ENCODE assay signal across 8 mouse cellular contexts in the genomic region with DNA sequence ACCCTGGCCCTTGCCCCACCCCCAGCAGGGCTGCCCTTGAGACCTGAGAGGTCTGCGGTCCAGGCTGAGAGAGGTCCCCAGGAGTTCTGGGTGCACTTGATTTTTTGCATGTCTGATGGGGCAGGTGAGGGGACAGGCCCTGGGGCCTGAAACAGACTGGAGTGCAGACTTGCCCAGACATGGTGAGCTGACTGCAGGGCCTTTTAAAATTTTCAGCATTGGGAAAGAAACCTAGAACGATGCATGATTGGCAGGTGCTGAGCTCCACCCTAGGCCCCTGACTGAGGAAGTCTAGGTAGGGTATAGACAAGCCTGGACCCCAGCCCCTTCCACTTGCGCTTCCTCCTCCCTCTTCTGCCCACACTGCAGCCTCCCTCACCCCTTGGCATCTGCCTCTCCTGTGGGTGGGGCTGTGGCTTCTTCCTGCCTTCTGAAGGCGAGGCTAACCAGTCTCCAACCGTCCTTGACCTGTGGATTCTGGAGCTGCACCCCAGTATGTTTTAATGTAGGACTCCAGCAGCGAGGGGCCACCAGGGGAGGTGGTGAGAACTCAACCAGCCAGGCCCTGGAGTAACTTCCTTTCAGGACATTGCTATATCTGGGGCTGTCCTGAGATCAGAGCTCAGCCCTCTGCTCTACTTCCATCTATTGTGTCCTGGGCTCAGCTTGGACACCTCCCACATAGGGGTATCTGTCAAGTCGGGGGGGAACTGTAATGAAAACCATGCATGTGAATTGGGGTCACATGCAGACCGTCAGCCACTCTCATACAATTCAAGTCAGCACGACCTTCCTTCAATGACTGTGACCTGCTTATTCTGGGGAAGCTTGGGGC. TPM values are rescaled to one million over a fixed set of nuclear protein-coding genes. Genes with fewer than 3 reads are reported as not detected.
A peak's percentile ranks its signal among the peaks of the same experiment; 100 is the strongest.
DNase-seq lines count a peak whose midpoint lies in the region; ATAC-seq and TF ChIP-seq lines count a peak whose summit lies in the region.

No protein-coding gene starts in this region.

- no peak for TF ChIP-seq POLR2A in liver, adult 2 months (IDR thresholded peaks at IDR 0.05; ENCODE audit: extremely low read depth, insufficient read depth, low read length)

- DNase-seq in liver, adult 2 months (ENCODE audit: extremely low read depth, low read depth, low spot score) = no peak
- DNase-seq in liver = no peak
- DNase-seq in heart, postnatal 10 days = peak; percentile 23 to 27
- peak; percentile 44 to 54 for DNase-seq in lung, postnatal 4 days
- no peak for DNase-seq in layer of hippocampus, postnatal 36 days
- DNase-seq in left cerebral cortex, adult 18-20 months (ENCODE audit: low spot score in 2 of 2) = no peak
- DNase-seq in testis, postnatal 14 days (ENCODE audit: low spot score) = no peak

- no peak overlapping the region for H3K4me3 ChIP-seq in liver, adult 2 months (ENCODE audit: insufficient read depth, low read depth, low read length)
- no peak overlapping the region for H3K4me3 ChIP-seq in embryonic facial prominence, embryonic 13.5 days

- H3K9me3 ChIP-seq in embryonic facial prominence, embryonic 13.5 days = peaks cover 10% of the 10 kb centered on the region

- no peak for ATAC-seq in embryonic facial prominence, embryonic 13.5 days (ENCODE audit: insufficient number of reproducible peaks, insufficient read depth, low FRiP score, low TSS enrichment, low read depth)

- 0 out of 2 replicates have a peak overlapping the region, but pooled peaks have one; percentile 36 for H3K27ac ChIP-seq in liver, adult 2 months (replicated peaks; ENCODE audit: insufficient read depth, low read depth, low read length)
- peak overlapping the region; percentile 86 for H3K27ac ChIP-seq in embryonic facial prominence, embryonic 13.5 days

- H3K9ac ChIP-seq in liver, adult 2 months (ENCODE audit: low read depth, low read length) = no peak overlapping the region
- no peak overlapping the region for H3K9ac ChIP-seq in embryonic facial prominence, embryonic 13.5 days

- intact Hi-C loops in heart, postnatal 10 days (cut with DNase I) = no loop called here

- H3K27me3 ChIP-seq in liver, adult 2 months (ENCODE audit: control insufficient read depth, insufficient read depth, low read length) = no peaks in the 10 kb centered on the region
- peaks cover 12% of the 10 kb centered on the region for H3K27me3 ChIP-seq in embryonic facial prominence, embryonic 13.5 days

- no peak for TF ChIP-seq CTCF in liver, adult 2 months (IDR thresholded peaks at IDR 0.05; ENCODE audit: low read depth, low read length)

- H3K4me2 ChIP-seq in embryonic facial prominence, embryonic 13.5 days = 0 out of 2 replicates have a peak overlapping the region, but pooled peaks have one; percentile 1

- H3K79me2 ChIP-seq in liver, adult 2 months (ENCODE audit: control insufficient read depth, insufficient read depth, low read length) = no peaks in the 10 kb centered on the region

- 55% methylated on average over 9 of the region's 9 CpGs for whole genome bisulfite sequencing in liver, adult 2 months
- 41% methylated on average over 9 of the region's 9 CpGs for WGBS in embryonic facial prominence, embryonic 13.5 days

- H3K36me3 ChIP-seq in liver, adult 2 months (ENCODE audit: control insufficient read depth, insufficient read depth, low read length) = peaks cover 14% of the 10 kb centered on the region; the same call in 1 of the 2 replicates
- H3K36me3 ChIP-seq in embryonic facial prominence, embryonic 13.5 days = peaks cover 41% of the 10 kb centered on the region

- peaks cover 4% of the 10 kb centered on the region; the same call in 1 of the 2 replicates for H3K4me1 ChIP-seq in liver, adult 2 months (ENCODE audit: control insufficient read depth, insufficient read depth, low read length)
- peaks cover 29% of the 10 kb centered on the region for H3K4me1 ChIP-seq in embryonic facial prominence, embryonic 13.5 days

RNA-seq across cellular contexts. Expression of gene Colgalt1, which starts 16.7 kb away (rescaled TPM):
- total RNA-seq in liver, adult 2 months (2014; rRNA removed) = 43.2 and 55.0 TPM in 2 replicates
- 65.3 and 77.3 TPM in 2 replicates for polyA plus RNA-seq in liver, adult 2 months (2012; rRNA removed)
- polyA plus RNA-seq in embryonic facial prominence, embryonic 13.5 days (2015; fragmentation: Nextera tagmentation; extraction: Ambion mirVana) = 75.5 and 78.2 TPM in 2 replicates
- 10 to 100 TPM; 46.3 to 54.9 TPM for total RNA-seq in heart, postnatal 10 days (2021)
- total RNA-seq in layer of hippocampus, postnatal 36 days (2021) = 10 to 100 TPM; 52.3 to 55.6 TPM
- total RNA-seq in left cerebral cortex, adult 18-20 months (2021) = 10 to 100 TPM; 46.9 to 49.8 TPM

RNA-seq across cellular contexts. Expression of gene Fam129c, which starts 30.0 kb away (rescaled TPM):
- 0.92 and 1.3 TPM in 2 replicates for total RNA-seq in liver, adult 2 months (2014; rRNA removed)
- polyA plus RNA-seq in liver, adult 2 months (2012; rRNA removed) = 0.73 and 2.1 TPM in 2 replicates
- polyA plus RNA-seq in embryonic facial prominence, embryonic 13.5 days (2015; fragmentation: Nextera tagmentation; extraction: Ambion mirVana) = 4.8 and 7.7 TPM in 2 replicates
- 1 to 10 TPM in 1 of 2 experiments, under 1 TPM in 1; 0.81 to 1.3 TPM for total RNA-seq in heart, postnatal 10 days (2021)
- 1 to 10 TPM; 3.7 to 4.5 TPM for total RNA-seq in layer of hippocampus, postnatal 36 days (2021)
- 1 to 10 TPM; 1.9 to 4.8 TPM for total RNA-seq in left cerebral cortex, adult 18-20 months (2021)

RNA-seq across cellular contexts. Expression of gene Pgls, which starts 35.5 kb away (rescaled TPM):
- 111 and 113 TPM in 2 replicates for total RNA-seq in liver, adult 2 months (2014; rRNA removed)
- polyA plus RNA-seq in liver, adult 2 months (2012; rRNA removed) = 119 and 124 TPM in 2 replicates
- 224 and 244 TPM in 2 replicates for polyA plus RNA-seq in embryonic facial prominence, embryonic 13.5 days (2015; fragmentation: Nextera tagmentation; extraction: Ambion mirVana)
- total RNA-seq in heart, postnatal 10 days (2021) = 10 to 100 TPM; 78.8 to 87.3 TPM
- total RNA-seq in layer of hippocampus, postnatal 36 days (2021) = 10 to 100 TPM; 31.0 to 35.8 TPM
- 10 to 100 TPM; 31.1 to 31.3 TPM for total RNA-seq in left cerebral cortex, adult 18-20 months (2021)

RNA-seq across cellular contexts. Expression of gene Unc13a, which starts 44.1 kb away (rescaled TPM):
- total RNA-seq in liver, adult 2 months (2014; rRNA removed) = 0.09 and 0.20 TPM in 2 replicates
- polyA plus RNA-seq in liver, adult 2 months (2012; rRNA removed) = 0.15 and 0.72 TPM in 2 replicates
- polyA plus RNA-seq in embryonic facial prominence, embryonic 13.5 days (2015; fragmentation: Nextera tagmentation; extraction: Ambion mirVana) = 0.87 and 1.2 TPM in 2 replicates
- total RNA-seq in heart, postnatal 10 days (2021) = 1 to 10 TPM; 1.1 to 1.5 TPM
- total RNA-seq in layer of hippocampus, postnatal 36 days (2021) = 100 to 1,000 TPM; 268 to 288 TPM
- total RNA-seq in left cerebral cortex, adult 18-20 months (2021) = 100 to 1,000 TPM; 267 to 296 TPM

RNA-seq across cellular contexts. Expression of gene Jak3, which starts 48.6 kb away (rescaled TPM):
- 4.0 and 4.6 TPM in 2 replicates for total RNA-seq in liver, adult 2 months (2014; rRNA removed)
- polyA plus RNA-seq in liver, adult 2 months (2012; rRNA removed) = 5.7 and 7.9 TPM in 2 replicates
- polyA plus RNA-seq in embryonic facial prominence, embryonic 13.5 days (2015; fragmentation: Nextera tagmentation; extraction: Ambion mirVana) = 3.7 and 3.9 TPM in 2 replicates
- total RNA-seq in heart, postnatal 10 days (2021) = 10 to 100 TPM; 14.3 to 15.0 TPM
- 1 to 10 TPM; 5.2 TPM for total RNA-seq in layer of hippocampus, postnatal 36 days (2021)
- total RNA-seq in left cerebral cortex, adult 18-20 months (2021) = 1 to 10 TPM; 4.8 to 5.0 TPM

Comparison
In these comparisons a context has a peak if more than half of its experiments do, and no peak if none do; other contexts are left out.
1. DNase-seq: peak in heart, postnatal 10 days (2 of 2) and lung, postnatal 4 days (2 of 2); none in liver, adult 2 months (single experiment), liver (single experiment), layer of hippocampus, postnatal 36 days (0 of 2), left cerebral cortex, adult 18-20 months (0 of 2) and testis, postnatal 14 days (single experiment).